Mouse (Mus musculus): ENCODE measurements at regions not wholly inside any gene's neighbourhood (a gene's known extent, or its start where the extent isn't known, plus 50 kb on each side); places are given as distances from the start of the nearest gene placed in this dataset.

DNA sequence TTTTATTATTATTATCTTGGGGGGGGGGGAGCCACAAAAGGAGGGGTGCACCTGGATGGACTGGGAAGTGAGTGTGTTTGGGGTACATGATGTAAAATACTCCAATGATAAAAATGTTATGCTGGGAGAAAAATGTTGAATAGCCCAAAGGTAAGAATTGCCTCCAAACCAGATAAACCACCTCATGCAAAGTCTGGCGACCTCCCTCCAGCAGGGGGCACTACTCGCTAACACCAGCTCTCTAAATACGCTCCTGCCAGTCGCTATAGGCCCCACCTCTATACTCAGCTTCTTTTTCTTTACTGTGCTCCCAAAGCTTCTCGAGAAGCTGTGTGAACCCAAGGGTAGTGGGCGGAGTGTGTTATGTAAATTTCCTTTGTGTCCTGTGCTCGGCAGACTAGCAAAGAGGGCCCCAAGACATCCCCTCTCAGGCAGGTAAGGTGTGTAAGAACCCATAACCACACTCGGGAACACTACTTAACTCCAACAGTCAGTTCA lies 357.0 kb downstream of the Wdr11 start:
- in situ Hi-C loops (cut with MboI; ENCODE audit: low pct_unique_long_range_greater_than_20kb in 1 of 2, low sequenced_read_pairs in 2 of 2, unreplicated experiment in 1 of 2): loop anchor here in 1 of 2 experiments (25.0 kb wide), 1 partner anchor 286 kb away; no protein-coding TSS in a partner anchor

DNA sequence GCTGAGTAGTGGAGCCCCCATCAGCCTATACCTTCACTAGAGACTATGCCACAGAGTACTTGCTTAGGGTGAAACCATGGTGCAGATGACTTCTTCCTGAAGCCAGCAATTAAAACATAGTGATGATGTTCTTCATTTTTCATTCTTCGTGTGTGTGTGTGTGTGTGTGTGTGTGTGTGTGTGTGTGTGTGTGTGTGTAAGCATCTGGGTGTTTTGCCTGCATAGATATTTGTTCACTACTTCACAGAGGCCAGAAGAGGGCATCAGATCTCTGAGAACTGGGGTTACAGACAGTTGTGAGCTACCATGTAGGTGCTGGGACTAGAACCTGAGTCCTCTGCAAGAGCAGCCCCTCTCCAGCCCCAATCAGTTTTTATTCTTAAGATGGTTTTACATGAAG lies 358.8 kb downstream of the Wdr11 start:
- in situ Hi-C loops (cut with MboI; ENCODE audit: low pct_unique_long_range_greater_than_20kb in 1 of 2, low sequenced_read_pairs in 2 of 2, unreplicated experiment in 1 of 2): no loop called here

DNA sequence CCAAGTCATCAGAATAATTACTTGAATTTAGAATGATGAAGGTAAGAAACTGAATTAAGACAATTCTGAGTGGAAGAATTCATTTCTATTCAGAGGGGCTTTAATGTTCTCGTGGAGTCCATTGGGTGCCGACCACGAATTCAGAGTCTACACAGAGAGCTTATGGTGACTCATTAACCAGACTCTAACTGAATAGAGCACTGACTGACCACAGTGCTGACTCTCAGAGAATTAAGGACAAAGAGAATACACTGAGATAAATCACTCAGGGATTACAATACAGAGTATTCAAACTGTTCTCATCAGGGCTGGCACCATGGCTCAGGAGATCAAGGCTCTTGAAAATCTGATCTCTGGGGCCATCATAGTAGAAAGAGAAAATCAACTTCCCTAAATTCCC lies 366.7 kb downstream of the Wdr11 start:
- in situ Hi-C loops (cut with MboI; ENCODE audit: low pct_unique_long_range_greater_than_20kb in 1 of 2, low sequenced_read_pairs in 2 of 2, unreplicated experiment in 1 of 2): no loop called here

DNA sequence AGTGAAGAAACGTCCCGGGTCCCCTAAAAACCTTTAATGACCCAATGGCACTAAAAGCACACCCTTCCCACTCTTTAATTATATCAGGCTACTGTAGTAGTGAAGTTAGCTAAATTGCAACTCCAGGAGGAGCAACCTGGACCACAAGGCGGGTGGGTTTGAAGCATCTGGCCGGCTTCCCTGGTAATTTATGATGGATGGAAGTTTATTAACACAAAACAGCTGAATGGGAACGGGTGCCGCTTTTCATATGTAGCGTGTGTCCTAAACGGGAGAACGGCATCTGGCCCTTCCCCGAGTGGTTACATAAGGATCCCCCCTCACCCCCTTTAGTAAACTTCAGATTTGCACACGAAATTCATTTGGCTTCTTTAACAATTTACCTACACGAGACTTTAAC lies 370.9 kb downstream of the Wdr11 start:
- in situ Hi-C loops (cut with MboI; ENCODE audit: low pct_unique_long_range_greater_than_20kb in 1 of 2, low sequenced_read_pairs in 2 of 2, unreplicated experiment in 1 of 2): no loop called here

DNA sequence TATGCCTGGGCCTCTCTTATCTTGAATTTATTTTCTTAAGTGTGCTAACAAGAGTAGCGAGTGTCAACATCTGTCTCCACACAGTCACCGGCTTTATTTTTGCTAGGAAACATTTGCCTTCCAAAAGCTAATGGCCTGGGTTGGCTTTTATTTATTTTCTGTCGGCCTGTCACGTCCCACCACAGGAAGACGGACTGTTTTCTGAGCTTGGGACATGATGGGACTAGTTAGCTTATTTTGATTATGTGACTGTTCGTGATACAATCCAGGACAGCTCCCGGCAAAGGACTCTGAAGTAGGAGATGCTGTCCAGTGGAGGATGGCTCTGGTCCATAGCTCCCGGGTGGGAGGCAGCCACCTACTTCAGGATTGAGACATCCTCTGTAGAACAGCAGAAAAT lies 372.5 kb downstream of the Wdr11 start:
- in situ Hi-C loops (cut with MboI; ENCODE audit: low pct_unique_long_range_greater_than_20kb in 1 of 2, low sequenced_read_pairs in 2 of 2, unreplicated experiment in 1 of 2): no loop called here

DNA sequence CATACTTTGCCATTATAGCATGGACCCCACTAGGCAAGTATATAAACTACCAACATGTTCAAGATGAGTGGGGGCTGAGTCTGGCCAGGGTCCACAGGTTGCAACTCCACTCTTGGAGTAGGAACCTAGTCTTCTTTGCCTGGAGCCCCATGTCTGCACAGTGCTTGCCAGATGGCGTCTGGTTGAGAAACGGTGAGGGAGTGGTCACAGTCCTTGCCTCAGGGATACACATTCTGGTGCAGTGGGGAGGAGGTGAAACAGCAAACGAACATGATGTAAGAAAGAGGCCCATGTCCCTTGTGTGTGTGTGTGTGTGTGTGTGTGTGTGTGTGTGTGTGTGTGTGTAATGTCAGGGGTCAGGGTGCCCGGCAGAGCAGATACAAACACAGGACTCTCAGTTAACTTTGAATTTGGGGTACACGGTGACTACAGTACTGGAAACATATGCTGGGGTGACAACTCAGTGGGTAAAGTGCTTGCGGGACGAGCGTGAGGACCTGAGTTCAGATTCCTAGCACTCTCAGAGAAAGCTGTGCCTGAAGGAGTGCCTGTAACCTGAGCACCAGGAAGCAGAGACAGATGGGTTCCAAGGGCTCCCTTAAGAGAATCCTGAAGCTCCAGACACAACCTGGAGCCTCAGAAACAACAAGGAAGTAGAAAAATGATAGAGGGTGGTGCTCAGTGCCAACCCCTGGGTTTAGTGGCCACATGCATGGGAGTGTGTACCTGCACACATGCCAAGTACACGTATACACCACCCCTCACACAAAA lies 373.8 kb downstream of the Wdr11 start:
- in situ Hi-C loops (cut with MboI; ENCODE audit: low pct_unique_long_range_greater_than_20kb in 1 of 2, low sequenced_read_pairs in 2 of 2, unreplicated experiment in 1 of 2): no loop called here

DNA sequence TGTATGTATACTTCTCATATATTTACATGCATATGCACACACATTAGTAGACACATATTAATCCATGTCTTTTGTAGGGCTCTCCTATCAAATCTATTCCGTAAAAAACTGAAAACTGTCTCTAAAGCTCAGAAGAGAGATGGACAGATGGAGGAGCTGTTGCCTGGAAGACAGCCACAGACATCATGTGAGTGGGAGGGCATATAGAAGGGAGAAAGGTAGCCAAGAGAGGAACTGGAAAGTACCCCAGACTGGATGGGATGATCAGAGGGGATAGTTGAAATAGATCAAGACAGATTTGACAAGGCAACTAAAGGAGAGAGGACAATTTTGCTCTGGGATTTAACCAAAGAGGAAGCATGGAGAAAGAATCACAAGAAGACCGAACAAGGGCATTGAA lies 375.1 kb downstream of the Wdr11 start:
- in situ Hi-C loops (cut with MboI; ENCODE audit: low pct_unique_long_range_greater_than_20kb in 1 of 2, low sequenced_read_pairs in 2 of 2, unreplicated experiment in 1 of 2): no loop called here

DNA sequence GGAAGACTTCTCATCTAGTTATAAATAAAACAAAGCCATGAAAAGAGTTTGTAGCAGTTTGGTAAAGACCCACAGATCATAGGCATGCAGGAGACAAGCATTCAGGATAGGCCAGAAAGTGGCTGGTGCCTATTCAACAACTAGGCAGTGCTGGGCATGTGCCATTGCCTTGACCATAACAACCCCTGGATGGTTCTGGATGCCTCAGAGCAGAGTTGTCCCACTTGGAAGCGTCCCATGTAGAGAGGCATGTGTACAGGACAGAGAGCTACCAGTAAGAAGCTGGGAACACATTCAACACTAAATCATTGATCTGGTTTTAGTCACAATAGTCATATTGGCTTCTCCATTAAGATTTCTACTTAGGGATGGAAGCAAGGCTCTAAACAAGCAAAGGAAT lies 378.5 kb downstream of the Wdr11 start:
- in situ Hi-C loops (cut with MboI; ENCODE audit: low pct_unique_long_range_greater_than_20kb in 1 of 2, low sequenced_read_pairs in 2 of 2, unreplicated experiment in 1 of 2): no loop called here

DNA sequence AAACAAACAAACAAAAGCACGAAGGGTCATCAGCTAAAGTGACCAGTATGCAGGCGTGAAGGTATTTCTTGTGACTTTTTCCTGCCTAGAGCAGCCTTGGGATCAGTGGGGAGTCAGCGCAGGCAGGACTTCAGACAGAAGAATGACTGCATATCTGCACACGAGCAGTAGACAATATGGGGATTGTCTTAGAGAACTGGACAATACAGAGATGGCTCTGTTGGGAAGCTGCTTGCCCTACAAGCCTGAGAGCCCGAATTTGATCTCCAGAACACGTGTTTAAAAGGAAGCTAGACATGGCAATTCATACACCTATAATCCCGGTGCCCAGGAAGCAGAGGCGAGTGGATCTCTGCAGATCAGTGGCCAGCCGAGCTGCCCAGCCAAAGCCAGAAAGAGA lies 382.5 kb downstream of the Wdr11 start:
- in situ Hi-C loops (cut with MboI; ENCODE audit: low pct_unique_long_range_greater_than_20kb in 1 of 2, low sequenced_read_pairs in 2 of 2, unreplicated experiment in 1 of 2): no loop called here

DNA sequence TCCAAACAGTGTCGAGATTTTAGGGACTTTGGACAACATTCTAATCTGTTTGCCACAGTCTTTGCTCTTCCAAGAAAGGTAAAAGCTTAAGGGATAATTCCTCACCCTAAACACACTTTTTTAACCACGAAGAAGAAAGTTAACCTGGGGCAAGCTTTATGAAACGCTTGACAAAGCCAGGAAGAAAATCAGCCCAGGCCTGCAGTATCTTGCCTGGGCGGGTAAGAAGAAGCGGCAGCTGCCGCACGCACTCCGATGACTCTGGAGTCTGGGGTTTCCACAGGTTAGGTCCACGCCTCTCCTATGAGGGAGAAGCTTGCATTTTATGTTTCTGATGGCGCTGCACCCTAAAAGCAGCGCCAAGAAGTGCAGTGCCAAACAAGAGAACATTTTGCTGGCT lies 383.2 kb downstream of the Wdr11 start:
- in situ Hi-C loops (cut with MboI; ENCODE audit: low pct_unique_long_range_greater_than_20kb in 1 of 2, low sequenced_read_pairs in 2 of 2, unreplicated experiment in 1 of 2): no loop called here

DNA sequence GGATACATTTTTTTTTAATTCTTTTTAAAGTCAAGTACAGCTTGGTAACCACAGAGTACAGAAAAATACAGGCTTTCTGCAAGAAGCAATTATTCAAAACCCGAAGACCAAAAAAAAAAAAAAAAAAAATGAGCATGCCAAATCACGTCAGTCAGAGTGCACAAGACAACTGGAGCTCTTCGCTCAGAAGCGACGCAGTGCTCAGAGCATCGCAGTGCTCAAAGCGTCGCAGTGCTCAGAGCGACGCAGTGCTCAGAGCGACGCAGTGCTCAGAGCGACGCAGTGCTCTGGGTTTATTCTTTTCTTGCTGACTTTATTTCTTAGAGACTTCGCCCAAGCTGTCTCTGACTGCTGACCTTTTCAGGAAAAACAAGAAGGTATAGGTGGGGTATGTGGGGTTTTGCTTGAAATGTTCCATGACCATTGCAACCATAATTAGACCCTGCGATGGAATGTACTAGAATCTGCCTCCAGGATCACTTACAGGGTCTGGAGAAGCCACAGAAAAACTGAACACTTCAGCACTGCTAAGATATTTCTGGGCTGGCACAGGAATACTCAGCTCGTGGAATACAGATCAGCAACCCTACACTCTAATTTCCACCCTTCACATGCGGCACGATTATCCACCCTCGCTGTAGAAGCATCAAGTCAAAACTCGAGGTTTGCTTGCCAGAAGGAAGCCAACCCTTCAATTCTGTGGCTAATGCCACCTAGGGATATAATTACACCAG lies 384.3 kb downstream of the Wdr11 start:
- in situ Hi-C loops (cut with MboI; ENCODE audit: low pct_unique_long_range_greater_than_20kb in 1 of 2, low sequenced_read_pairs in 2 of 2, unreplicated experiment in 1 of 2): no loop called here

DNA sequence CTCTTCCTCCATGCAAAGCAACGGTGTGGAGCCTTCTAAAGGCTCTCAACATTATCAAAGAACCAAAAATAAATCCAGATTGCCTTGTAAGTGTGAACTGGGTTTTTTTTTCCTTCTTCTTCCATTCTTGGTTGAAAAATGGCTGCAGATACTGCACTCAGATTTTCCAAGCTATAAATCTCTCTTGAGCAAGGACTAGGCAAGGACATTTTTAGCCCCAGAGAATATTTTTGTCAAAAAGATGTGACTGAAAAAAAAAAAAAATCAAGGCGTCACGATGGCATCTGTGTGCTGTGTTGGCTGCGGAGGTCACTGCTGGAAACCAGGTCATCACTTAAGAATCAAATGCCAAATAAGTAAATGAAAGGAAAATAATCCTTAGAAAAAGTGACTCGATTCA lies 386.9 kb downstream of the Wdr11 start:
- in situ Hi-C loops (cut with MboI; ENCODE audit: low pct_unique_long_range_greater_than_20kb in 1 of 2, low sequenced_read_pairs in 2 of 2, unreplicated experiment in 1 of 2): no loop called here

DNA sequence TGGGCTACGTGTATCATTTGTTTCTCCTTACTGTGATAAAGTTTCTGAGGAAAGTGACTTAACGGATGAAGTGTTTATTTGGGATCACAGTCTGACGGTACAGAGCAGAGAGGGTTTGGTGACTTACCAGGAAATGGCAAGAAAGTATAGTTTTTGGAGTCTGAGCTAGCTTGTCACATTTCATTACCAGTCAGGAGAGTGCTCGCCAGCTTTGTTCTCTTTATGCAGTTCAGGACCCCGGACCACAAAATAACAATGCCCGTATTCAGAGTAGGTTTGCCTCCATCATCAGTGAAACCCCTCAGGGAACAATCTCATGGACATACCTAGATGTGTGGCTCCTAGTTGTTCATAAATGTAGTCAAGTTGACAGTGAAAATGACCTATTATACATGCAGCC lies 387.7 kb downstream of the Wdr11 start:
- in situ Hi-C loops (cut with MboI; ENCODE audit: low pct_unique_long_range_greater_than_20kb in 1 of 2, low sequenced_read_pairs in 2 of 2, unreplicated experiment in 1 of 2): no loop called here

DNA sequence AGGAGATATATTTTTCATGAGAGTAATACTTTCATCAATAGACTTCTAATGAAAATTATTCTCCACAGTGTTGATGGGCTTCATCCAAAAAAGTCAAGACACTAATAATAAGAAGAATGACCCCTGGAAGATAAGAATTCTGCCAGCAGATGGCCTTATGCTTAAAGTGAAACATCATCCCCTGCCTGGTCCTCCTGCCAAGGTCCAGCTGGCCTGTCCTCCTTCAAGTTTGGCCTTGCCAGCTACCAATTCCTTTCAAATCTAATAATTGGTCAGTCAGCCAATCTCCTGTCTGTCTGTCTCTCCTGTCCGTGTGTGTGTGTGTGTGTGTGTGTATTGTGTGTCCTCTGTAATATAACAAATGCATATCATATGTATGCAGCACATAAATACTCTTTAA lies 388.8 kb downstream of the Wdr11 start:
- in situ Hi-C loops (cut with MboI; ENCODE audit: low pct_unique_long_range_greater_than_20kb in 1 of 2, low sequenced_read_pairs in 2 of 2, unreplicated experiment in 1 of 2): no loop called here

DNA sequence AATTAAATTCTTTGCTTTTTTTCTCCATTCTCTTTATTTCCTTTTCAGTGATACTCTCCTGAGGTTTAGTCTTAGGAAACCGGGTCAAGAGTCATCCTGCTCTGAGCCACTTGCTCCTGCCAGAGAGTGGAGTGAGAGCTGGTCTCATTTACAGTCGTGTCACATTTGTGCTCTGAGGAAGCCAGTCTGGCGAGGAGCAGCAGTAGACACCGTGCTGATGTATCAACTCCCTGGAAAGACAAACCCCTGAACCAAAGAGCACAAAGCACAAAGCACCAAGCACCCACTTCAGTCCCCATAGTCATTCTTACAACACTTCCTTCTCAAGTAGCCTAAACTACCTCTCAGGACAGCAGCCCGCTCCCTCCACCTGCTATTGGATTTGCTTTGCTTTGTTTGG lies 390.7 kb downstream of the Wdr11 start:
- in situ Hi-C loops (cut with MboI; ENCODE audit: low pct_unique_long_range_greater_than_20kb in 1 of 2, low sequenced_read_pairs in 2 of 2, unreplicated experiment in 1 of 2): no loop called here

DNA sequence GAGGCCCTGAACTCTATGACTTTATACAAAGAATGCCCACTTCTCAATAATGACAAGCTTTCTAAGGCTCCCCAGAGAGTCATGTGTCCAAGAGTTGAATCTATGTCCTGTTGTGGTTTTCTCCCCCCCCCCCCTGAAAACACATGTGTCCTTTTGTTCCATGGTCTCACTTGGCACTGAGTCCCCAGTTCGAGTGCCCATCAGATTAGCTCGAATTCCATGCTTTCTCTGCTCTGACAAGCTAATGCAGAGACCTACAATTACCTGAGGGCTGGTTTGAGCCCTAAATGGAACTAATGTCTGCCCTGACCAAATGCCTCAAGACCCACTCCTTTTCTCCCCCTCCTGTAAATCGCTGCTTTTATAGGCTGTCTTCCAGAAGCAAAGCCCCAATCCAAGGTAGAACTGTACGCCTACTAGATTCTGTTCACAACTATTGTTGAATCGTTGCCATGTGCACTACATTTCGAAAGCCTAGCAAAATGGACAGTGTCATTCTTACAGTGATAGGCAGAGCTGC lies 392.0 kb downstream of the Wdr11 start:
- in situ Hi-C loops (cut with MboI; ENCODE audit: low pct_unique_long_range_greater_than_20kb in 1 of 2, low sequenced_read_pairs in 2 of 2, unreplicated experiment in 1 of 2): no loop called here

DNA sequence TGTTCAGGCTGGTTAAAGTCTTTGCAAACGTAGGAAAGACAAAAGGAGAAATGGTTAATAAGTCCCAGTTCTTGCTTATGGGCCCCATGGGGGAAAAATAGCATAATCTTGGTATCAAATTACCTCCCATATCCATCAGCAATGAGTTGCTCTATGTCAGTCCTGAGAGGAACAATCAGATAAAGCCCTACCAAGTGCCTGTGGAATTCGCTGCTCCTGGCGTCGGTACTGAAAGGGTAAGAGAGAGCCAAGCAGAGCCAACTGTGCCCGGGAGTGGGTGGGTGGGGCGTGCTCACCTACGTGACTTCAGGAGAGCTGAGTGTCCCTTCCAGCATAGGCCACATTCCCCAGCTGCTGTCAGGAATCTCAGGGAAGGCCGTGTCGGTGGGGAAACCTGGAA lies 392.7 kb downstream of the Wdr11 start:
- in situ Hi-C loops (cut with MboI; ENCODE audit: low pct_unique_long_range_greater_than_20kb in 1 of 2, low sequenced_read_pairs in 2 of 2, unreplicated experiment in 1 of 2): no loop called here

DNA sequence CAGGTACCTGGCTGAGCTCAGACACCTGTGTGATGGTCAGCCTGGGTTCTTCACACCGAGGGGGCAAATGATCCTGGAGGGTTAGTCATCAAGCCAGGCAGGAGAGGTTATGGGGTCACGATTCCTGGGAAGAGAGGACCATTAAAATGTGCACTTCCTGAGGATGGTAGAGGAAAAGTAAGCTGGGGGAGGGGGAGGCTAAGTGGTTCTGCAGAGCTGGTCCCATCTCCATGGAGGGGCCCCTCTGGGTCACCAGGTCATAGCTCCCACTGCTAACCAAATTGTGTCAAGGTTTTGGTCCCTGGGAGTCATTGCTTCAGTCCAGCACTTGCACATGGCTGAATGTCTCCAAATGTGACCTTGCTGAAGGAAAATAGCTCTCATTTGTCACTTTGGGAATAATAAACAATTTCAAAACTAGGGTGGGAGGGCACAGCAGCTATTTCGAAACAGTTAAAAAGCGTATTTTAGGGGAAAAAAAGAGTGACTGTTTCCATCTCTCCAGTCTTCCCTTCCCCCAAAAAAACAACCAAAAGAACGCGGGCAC lies 395.5 kb downstream of the Wdr11 start:
- in situ Hi-C loops (cut with MboI; ENCODE audit: low pct_unique_long_range_greater_than_20kb in 1 of 2, low sequenced_read_pairs in 2 of 2, unreplicated experiment in 1 of 2): no loop called here

DNA sequence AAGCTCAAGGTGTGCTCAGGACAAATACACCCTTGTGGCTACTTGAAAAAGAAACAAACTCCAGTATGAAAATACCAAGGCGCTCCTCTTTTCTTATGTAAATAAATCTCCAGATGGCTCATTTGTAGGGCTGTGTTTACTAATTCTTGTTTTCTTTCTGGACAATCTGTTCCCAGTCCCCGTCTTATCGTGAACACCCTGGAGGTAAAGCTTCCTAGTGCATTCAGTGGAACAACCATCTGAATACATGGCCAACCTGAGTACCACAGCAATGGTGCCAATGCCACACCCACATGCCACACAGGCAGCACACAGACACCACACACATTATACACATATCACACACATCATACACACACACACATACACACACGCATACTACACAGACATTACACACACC lies 396.1 kb downstream of the Wdr11 start:
- in situ Hi-C loops (cut with MboI; ENCODE audit: low pct_unique_long_range_greater_than_20kb in 1 of 2, low sequenced_read_pairs in 2 of 2, unreplicated experiment in 1 of 2): no loop called here
